Mouse (Mus musculus) mouse trophoblast stem cell (cell line): ENCODE measurements around the gene 2610028H24Rik.

Experiments
- in situ Hi-C, 2 experiments: fragments of 300-500 bp; cut with MseI, MboI; formaldehyde crosslinking; loops; 2 replicates in 1 of 2; 3 replicates in 1 of 2; pipeline ENCODE4 v1.15.1; 2025

Gene 2610028H24Rik

GRCm38 (mm10) chr10:76489205-76489604, 40.3 kb downstream of the 2610028H24Rik start:
- in situ Hi-C loops, result no loop called here

- in situ Hi-C loops, result no loop called here
Measured at GRCm38 (mm10) chr10:76493527-76493926, 44.6 kb downstream of the 2610028H24Rik start.

GRCm38 (mm10) chr10:76495501-76495900, 46.6 kb downstream of the 2610028H24Rik start:
- in situ Hi-C loops, result no loop called here

- in situ Hi-C loops, result no loop called here
Measured at GRCm38 (mm10) chr10:76496366-76496765, 47.5 kb downstream of the 2610028H24Rik start.

GRCm38 (mm10) chr10:76497522-76497921, 48.6 kb downstream of the 2610028H24Rik start:
- in situ Hi-C loops, result no loop called here

- in situ Hi-C loops, result no loop called here
Measured at GRCm38 (mm10) chr10:76504271-76504943, 55.5 kb downstream of the 2610028H24Rik start.

GRCm38 (mm10) chr10:76505865-76506264, 57.0 kb downstream of the 2610028H24Rik start:
- in situ Hi-C loops, result no loop called here
